Mouse (Mus musculus): ENCODE measurements at regions not wholly inside any gene's neighbourhood (a gene's known extent, or its start where the extent isn't known, plus 50 kb on each side); places are given as distances from the start of the nearest gene placed in this dataset.

DNA sequence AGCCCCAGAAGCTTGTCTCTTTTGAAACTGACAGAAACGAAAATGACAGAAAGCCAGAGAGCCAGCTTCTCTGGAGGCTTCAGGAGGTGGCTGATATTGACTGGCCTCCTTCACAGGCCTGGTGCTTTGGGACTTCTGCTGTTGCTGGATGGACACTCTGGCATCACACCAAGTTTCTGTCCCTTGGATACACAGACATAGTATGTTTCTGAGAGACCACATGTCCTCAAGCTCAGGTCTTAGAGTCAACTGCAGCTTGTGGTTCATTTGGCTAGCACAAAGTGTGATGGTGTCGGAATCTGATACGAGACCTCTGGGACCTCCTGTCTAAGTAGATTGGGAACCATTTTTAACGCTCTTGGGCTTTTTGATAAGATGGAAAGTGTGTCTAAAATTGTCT lies 502.0 kb downstream of the Sqor start:
- Histone ChIP-seq H3K4me1 (replicated peaks; ENCODE audit: control insufficient read depth, insufficient read depth, low read length) (no peaks in the 10 kb centered on the region), H3K27ac (ENCODE audit: control insufficient read depth, insufficient read depth, low read length) (no peak overlapping the region), H3K4me3 (ENCODE audit: control insufficient read depth, insufficient read depth, low read length) (no peak overlapping the region), H3K27me3 (ENCODE audit: control insufficient read depth, insufficient read depth, low read length) (no peaks in the 10 kb centered on the region), H3K36me3 (ENCODE audit: control insufficient read depth, insufficient read depth, low read length) (no peaks in the 10 kb centered on the region)
- TF ChIP-seq POLR2A (IDR thresholded peaks at IDR 0.05; ENCODE audit: control insufficient read depth, extremely low read depth, insufficient read depth, low read length, poor library complexity) = no peak
- TF ChIP-seq CTCF (IDR thresholded peaks at IDR 0.05; ENCODE audit: borderline replicate concordance, control insufficient read depth, extremely low read depth, insufficient read depth, low read length, poor library complexity) = no peak
- DNase-seq = no peak
- WGBS = 85% methylated on average over 4 of the region's 4 CpGs

GRCm38 (mm10) chr2:123274866-123275735 lies 510.1 kb downstream of the Sqor start:
- WGBS = 89% methylated on average over 9 of the region's 9 CpGs
- DNase-seq = no peak
- Histone ChIP-seq H3K36me3 (ENCODE audit: control insufficient read depth, insufficient read depth, low read length) (no peaks in the 10 kb centered on the region), H3K27ac (ENCODE audit: control insufficient read depth, insufficient read depth, low read length) (no peak overlapping the region), H3K27me3 (ENCODE audit: control insufficient read depth, insufficient read depth, low read length) (no peaks in the 10 kb centered on the region), H3K4me1 (replicated peaks; ENCODE audit: control insufficient read depth, insufficient read depth, low read length) (no peaks in the 10 kb centered on the region), H3K4me3 (ENCODE audit: control insufficient read depth, insufficient read depth, low read length) (no peak overlapping the region)
- no peak for TF ChIP-seq POLR2A (IDR thresholded peaks at IDR 0.05; ENCODE audit: control insufficient read depth, extremely low read depth, insufficient read depth, low read length, poor library complexity)

GRCm38 (mm10) chr2:123275736-123276330 lies 510.8 kb downstream of the Sqor start:
- no peak for DNase-seq
- no peak overlapping the region for H3K4me3 ChIP-seq (ENCODE audit: control insufficient read depth, insufficient read depth, low read length)
- H3K27ac ChIP-seq (ENCODE audit: control insufficient read depth, insufficient read depth, low read length) = no peak overlapping the region
- TF ChIP-seq CTCF (IDR thresholded peaks at IDR 0.05; ENCODE audit: borderline replicate concordance, control insufficient read depth, extremely low read depth, insufficient read depth, low read length, poor library complexity) (no peak), POLR2A (IDR thresholded peaks at IDR 0.05; ENCODE audit: control insufficient read depth, extremely low read depth, insufficient read depth, low read length, poor library complexity) (no peak)
- WGBS = 87% methylated on average over 6 of the region's 6 CpGs
- no peaks in the 10 kb centered on the region for H3K27me3 ChIP-seq (ENCODE audit: control insufficient read depth, insufficient read depth, low read length)
- H3K36me3 ChIP-seq (ENCODE audit: control insufficient read depth, insufficient read depth, low read length) = no peaks in the 10 kb centered on the region
- no peaks in the 10 kb centered on the region for H3K4me1 ChIP-seq (replicated peaks; ENCODE audit: control insufficient read depth, insufficient read depth, low read length)

- WGBS = 77% methylated on average over 6 of the region's 6 CpGs
- no peaks in the 10 kb centered on the region for H3K27me3 ChIP-seq (ENCODE audit: control insufficient read depth, insufficient read depth, low read length)
- no peak overlapping the region for H3K4me3 ChIP-seq (ENCODE audit: control insufficient read depth, insufficient read depth, low read length)
- TF ChIP-seq POLR2A (IDR thresholded peaks at IDR 0.05; ENCODE audit: control insufficient read depth, extremely low read depth, insufficient read depth, low read length, poor library complexity) (no peak), CTCF (IDR thresholded peaks at IDR 0.05; ENCODE audit: borderline replicate concordance, control insufficient read depth, extremely low read depth, insufficient read depth, low read length, poor library complexity) (no peak)
- no peak overlapping the region for H3K27ac ChIP-seq (ENCODE audit: control insufficient read depth, insufficient read depth, low read length)
- no peaks in the 10 kb centered on the region for H3K4me1 ChIP-seq (replicated peaks; ENCODE audit: control insufficient read depth, insufficient read depth, low read length)
- no peaks in the 10 kb centered on the region for H3K36me3 ChIP-seq (ENCODE audit: control insufficient read depth, insufficient read depth, low read length)
- DNase-seq = no peak
These were observed 546.7 kb downstream of the Sqor start for GRCm38 (mm10) chr2:123311554-123312276.

DNA sequence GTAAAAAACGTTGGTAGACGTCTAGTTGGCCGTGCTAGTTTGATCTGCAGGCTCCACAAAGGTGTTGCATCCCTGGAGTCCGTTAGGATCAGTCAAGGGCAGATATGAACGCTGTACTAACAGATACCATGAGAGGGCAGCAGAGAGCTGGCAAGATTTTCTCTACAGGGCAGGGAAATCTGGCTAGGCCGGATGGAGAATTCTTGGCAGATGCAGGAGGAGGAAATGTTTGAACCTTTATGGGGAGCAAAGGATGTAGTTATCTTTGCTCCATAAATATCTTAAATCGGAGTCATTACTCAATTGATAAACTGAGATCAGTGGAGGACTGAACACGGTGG lies 547.2 kb downstream of the Sqor start:
- H3K27ac ChIP-seq (ENCODE audit: control insufficient read depth, insufficient read depth, low read length) = no peak overlapping the region

GRCm38 (mm10) chr2:123320448-123321097 lies 555.5 kb downstream of the Sqor start:
- no peak overlapping the region for H3K4me3 ChIP-seq (ENCODE audit: control insufficient read depth, insufficient read depth, low read length)
- no peaks in the 10 kb centered on the region for H3K4me1 ChIP-seq (replicated peaks; ENCODE audit: control insufficient read depth, insufficient read depth, low read length)
- TF ChIP-seq CTCF (IDR thresholded peaks at IDR 0.05; ENCODE audit: borderline replicate concordance, control insufficient read depth, extremely low read depth, insufficient read depth, low read length, poor library complexity) (no peak), POLR2A (IDR thresholded peaks at IDR 0.05; ENCODE audit: control insufficient read depth, extremely low read depth, insufficient read depth, low read length, poor library complexity) (no peak)
- H3K27me3 ChIP-seq (ENCODE audit: control insufficient read depth, insufficient read depth, low read length) = no peaks in the 10 kb centered on the region
- WGBS = 92% methylated on average over 4 of the region's 4 CpGs
- no peak overlapping the region for H3K27ac ChIP-seq (ENCODE audit: control insufficient read depth, insufficient read depth, low read length)
- no peak for DNase-seq
- no peaks in the 10 kb centered on the region for H3K36me3 ChIP-seq (ENCODE audit: control insufficient read depth, insufficient read depth, low read length)

More for the DNA sequence above, 547.2 kb downstream of the Sqor start:
- TF ChIP-seq POLR2A (IDR thresholded peaks at IDR 0.05; ENCODE audit: control insufficient read depth, extremely low read depth, insufficient read depth, low read length, poor library complexity) (no peak), CTCF (IDR thresholded peaks at IDR 0.05; ENCODE audit: borderline replicate concordance, control insufficient read depth, extremely low read depth, insufficient read depth, low read length, poor library complexity) (no peak)
- Histone ChIP-seq H3K4me1 (replicated peaks; ENCODE audit: control insufficient read depth, insufficient read depth, low read length) (no peaks in the 10 kb centered on the region), H3K36me3 (ENCODE audit: control insufficient read depth, insufficient read depth, low read length) (no peaks in the 10 kb centered on the region), H3K4me3 (ENCODE audit: control insufficient read depth, insufficient read depth, low read length) (no peak overlapping the region), H3K27me3 (ENCODE audit: control insufficient read depth, insufficient read depth, low read length) (no peaks in the 10 kb centered on the region)
- WGBS = 26% methylated on average over 8 of the region's 8 CpGs
- peak; percentile 17 for DNase-seq
